Mouse (Mus musculus) liver, embryonic 14.5 days (tissue): ENCODE data around the gene Sept1. TPM values are rescaled to one million over a fixed set of nuclear protein-coding genes. Genes with fewer than 3 reads are reported as not detected.

Experiments used
- ATAC-seq: fragments of 200-750 bp; cut with Nextera tagmentation; 2 replicates; pipeline ENCODE4 v1.8.0; 2017; ENCODE audit warnings: moderate number of reproducible peaks, mild to moderate bottlenecking, moderate library complexity; ENCODE audit not compliant: insufficient read depth
- DNase-seq, 3 experiments: peaks; one replicate each; pipeline ENCODE4 v3.0.0-alpha.2; 2012 to 2013; ENCODE audit warnings: low read depth in 3 of 3, low spot score in 3 of 3
- H3K27ac ChIP-seq: fragments of 300-500 bp; sonication (generic); 2 replicates; pipeline ENCODE4 v1.5.1; 2014; ENCODE audit warnings: moderate library complexity, mild to moderate bottlenecking, control low read depth, inconsistent platforms
- H3K27me3 ChIP-seq: fragments of 300-500 bp; sonication (generic); 2 replicates; pipeline ENCODE4 v1.6.1; 2014; ENCODE audit warnings: mild to moderate bottlenecking, low read length, moderate library complexity; ENCODE audit not compliant: control insufficient read depth, insufficient read depth
- H3K36me3 ChIP-seq: fragments of 300-500 bp; sonication (generic); replicated peaks from 2 replicates; pipeline ENCODE4 v1.6.1; 2014; ENCODE audit warnings: low read depth; ENCODE audit not compliant: control insufficient read depth, insufficient read depth
- H3K4me1 ChIP-seq, 2 experiments: fragments of 200-500 bp in 1 of 2; fragments of 300-500 bp in 1 of 2; sonication (generic) in 1 of 2; replicated peaks; 2 replicates each; pipeline ENCODE4 v1.6.1; 2012 to 2014; ENCODE audit warnings: antibody characterized with exemption in 1 of 2, inconsistent platforms in 1 of 2, low read length in 1 of 2; ENCODE audit not compliant: control insufficient read depth in 2 of 2, insufficient read depth in 2 of 2
- H3K4me2 ChIP-seq: fragments of 300-500 bp; sonication (generic); 2 replicates; pipeline ENCODE4 v1.6.1; 2014; ENCODE audit warnings: low read depth, mild to moderate bottlenecking, control low read depth, moderate library complexity
- H3K4me3 ChIP-seq, 2 experiments: fragments of 200-500 bp in 1 of 2; fragments of 300-500 bp in 1 of 2; sonication (generic) in 1 of 2; 2 replicates each; pipeline ENCODE4 v1.5.1; 2012 to 2014; ENCODE audit warnings: low read depth in 2 of 2, low read length in 2 of 2, mild to moderate bottlenecking in 2 of 2, control low read depth in 1 of 2, inconsistent platforms in 1 of 2, moderate library complexity in 1 of 2; ENCODE audit not compliant: insufficient read depth in 1 of 2
- H3K9ac ChIP-seq: fragments of 300-500 bp; sonication (generic); replicated peaks from 2 replicates; pipeline ENCODE4 v1.6.1; 2014; ENCODE audit warnings: mild to moderate bottlenecking, control low read depth, moderate library complexity
- H3K9me3 ChIP-seq: fragments of 300-500 bp; sonication (generic); 2 replicates; pipeline ENCODE4 v1.6.1; 2016; ENCODE audit warnings: low read length, mixed read lengths; ENCODE audit not compliant: control insufficient read depth
- CTCF ChIP-seq: IDR thresholded peaks from 2 replicates; pipeline ENCODE4 v1.5.1; 2016; ENCODE audit warnings: antibody characterized with exemption, low read depth, control low read depth
- EP300 ChIP-seq: IDR thresholded peaks from 2 replicates; pipeline ENCODE4 v1.6.1; 2016; ENCODE audit warnings: antibody characterized with exemption, low read depth
- WGBS: fragments of 180-500 bp; shearing (Covaris S2); extraction: QIAGEN DNeasy Blood & Tissue Kit; methylation state at CpG from one replicate; pipeline ENCODE4 v1.1.7; 2014; ENCODE audit not compliant: insufficient replicate concordance; 5-methylcytosine and 5-hydroxymethylcytosine counted together
- polyA plus RNA-seq, 2 experiments: library from polyadenylated mRNA; depleted of rRNA in 1 of 2; stranded (reverse) in 1 of 2; unstranded in 1 of 2; fragments of >200 nt; fragmentation: Nextera tagmentation in 1 of 2; extraction: Ambion mirVana in 1 of 2; gene quantifications; 2 replicates each; pipeline versions ENCODE4 v1.2.1 to v1.2.3; 2012 to 2014

The Sept1 gene
- polyA plus RNA-seq, 2 experiments = 7.0 to 16.1 TPM

DNA sequence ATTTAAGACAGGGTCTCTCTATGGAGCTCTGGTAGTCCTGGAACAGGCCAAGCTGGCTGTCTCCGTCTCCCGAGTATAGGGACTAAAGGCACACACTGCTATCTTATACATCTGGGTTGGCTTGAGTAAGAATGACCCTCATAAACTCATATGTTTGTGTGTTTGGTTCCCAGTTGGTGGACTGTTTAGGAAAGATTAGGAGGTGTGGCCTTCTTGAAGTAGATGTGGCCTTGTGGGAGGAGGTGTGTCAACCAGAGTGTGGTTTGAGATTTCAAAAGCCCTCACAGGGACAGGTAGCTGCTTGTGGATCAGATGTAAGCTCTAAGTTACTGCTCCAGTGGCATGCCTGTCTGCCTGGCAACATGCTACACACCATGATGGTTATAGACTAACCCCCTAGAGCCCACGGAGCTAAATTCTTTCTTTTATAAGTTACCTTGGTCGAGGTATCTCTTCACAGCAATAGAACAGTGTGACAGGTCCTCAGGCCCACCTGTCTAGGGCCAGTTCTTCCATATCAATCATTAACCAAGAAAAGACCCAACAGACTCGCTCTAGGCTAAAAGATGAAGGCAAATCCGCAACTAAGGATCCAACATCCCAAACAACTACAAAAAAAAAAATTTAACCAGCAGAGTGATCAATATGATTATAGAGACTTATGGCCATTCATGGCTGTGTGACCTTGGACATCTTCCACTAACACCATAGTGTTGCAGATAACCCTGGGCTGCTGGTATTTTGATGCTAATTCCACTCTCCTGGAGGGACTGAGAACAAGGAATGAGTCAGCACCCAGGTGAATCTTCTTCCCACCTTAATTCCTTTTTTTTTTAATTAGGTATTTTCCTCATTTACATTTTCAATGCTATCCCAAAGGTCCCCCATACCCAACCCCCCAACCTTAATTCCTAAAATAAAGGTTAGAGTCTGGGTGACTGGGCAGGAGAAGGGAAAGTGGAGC is 9.1 kb downstream of the Sept1 start:
- peak overlapping the region; percentile 98 for H3K27ac ChIP-seq
- DNase-seq (peak in 1 of 3 experiments; percentile 68), ATAC-seq (peak; percentile 68)
- H3K4me2 ChIP-seq = peak overlapping the region; percentile 34
- no peak overlapping the region for H3K4me3 ChIP-seq
- TF ChIP-seq CTCF (no peak), EP300 (peak; percentile 71)
- no peaks in the 10 kb centered on the region for H3K36me3 ChIP-seq
- no peaks in the 10 kb centered on the region for H3K9me3 ChIP-seq
- WGBS = 62% methylated on average over 6 of the region's 6 CpGs
- H3K27me3 ChIP-seq = no peaks in the 10 kb centered on the region
- peaks cover 57 to 60% of the 10 kb centered on the region in 2 experiments for H3K4me1 ChIP-seq
- H3K9ac ChIP-seq = no peak overlapping the region

DNA sequence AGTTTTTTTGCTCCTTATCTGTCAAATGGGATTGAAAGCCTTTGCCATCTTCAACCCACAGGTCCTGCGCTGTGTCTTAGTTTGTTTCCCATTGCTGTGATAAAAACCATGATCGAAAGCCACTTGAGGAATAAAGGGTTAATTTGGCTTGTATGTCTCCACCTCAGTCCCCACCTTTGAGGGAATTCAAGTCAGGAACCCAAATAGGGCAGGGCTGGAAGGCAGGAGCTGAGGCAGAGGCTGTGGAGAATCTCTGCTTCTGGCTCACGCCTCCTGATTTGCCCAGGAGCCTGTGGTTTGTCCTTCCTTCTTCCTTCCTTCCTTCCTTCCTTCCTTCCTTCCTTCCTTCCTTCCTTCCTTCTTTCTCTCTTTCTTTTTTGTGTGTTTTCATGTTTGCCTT is 9.8 kb downstream of the Sept1 start:
- Histone ChIP-seq H3K27me3 (no peaks in the 10 kb centered on the region), H3K4me2 (peak overlapping the region; percentile 34; the same call in 1 of the 2 replicates), H3K4me3 (no peak overlapping the region), H3K9me3 (no peaks in the 10 kb centered on the region), H3K36me3 (no peaks in the 10 kb centered on the region), H3K4me1 (peaks cover 62 to 66% of the 10 kb centered on the region in 2 experiments), H3K27ac (peak overlapping the region; percentile 98), H3K9ac (0 out of 2 replicates have a peak overlapping the region, but pooled peaks have one; percentile 18)
- TF ChIP-seq EP300 (no peak), CTCF (no peak)
- ATAC-seq (no peak), DNase-seq (no peak)
- 90% methylated on average over 3 of the region's 3 CpGs for WGBS

DNA sequence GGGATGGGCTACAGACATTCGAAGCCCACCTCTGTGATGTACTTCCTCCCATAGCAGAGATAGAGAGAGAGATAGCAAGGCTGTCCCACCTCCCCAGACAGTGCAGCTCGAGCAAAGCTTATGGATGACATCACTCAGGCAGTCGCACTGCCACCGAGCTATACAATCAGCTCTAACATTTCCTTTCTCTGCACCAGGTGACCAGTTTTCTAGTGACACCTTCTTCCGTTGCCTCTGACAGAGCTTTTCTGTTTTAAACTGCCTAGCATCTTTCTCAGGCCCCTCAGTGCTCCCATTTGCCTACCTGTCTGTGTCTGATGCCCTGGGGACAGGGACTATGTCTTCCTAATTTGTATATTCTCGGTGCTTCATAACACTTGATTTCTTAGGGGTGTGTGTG is 12.5 kb downstream of the Sept1 start:
- no peak for ATAC-seq
- Histone ChIP-seq H3K4me2 (no peak overlapping the region), H3K27me3 (no peaks in the 10 kb centered on the region)

DNA sequence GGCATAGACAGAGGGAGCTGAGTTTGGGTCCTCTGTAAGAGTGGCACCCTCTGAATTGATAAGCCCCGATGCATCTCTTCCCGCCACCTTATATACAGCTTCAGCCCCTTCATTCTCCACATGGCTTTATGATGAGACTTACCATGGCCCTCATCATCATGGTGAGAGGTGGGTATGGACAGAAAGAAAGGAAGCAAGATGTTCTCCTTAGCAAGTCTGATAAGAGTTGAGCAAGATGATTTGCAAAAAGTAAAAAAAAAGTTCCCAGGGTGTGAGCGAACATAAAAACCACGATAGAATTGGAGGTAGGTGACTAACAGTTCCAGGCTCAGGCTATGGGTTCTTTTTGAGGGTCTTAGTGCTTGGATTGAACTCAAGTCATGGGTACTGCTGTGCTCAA is 14.3 kb downstream of the Sept1 start:
- no peaks in the 10 kb centered on the region for H3K36me3 ChIP-seq
- H3K9me3 ChIP-seq = no peaks in the 10 kb centered on the region
- ATAC-seq = peak; percentile 55
- H3K4me1 ChIP-seq = peaks cover 35 to 47% of the 10 kb centered on the region in 2 experiments
- H3K4me3 ChIP-seq = peak overlapping the region; percentile 1 to 12; a peak in 1 of 4 replicates
- DNase-seq = peak in 1 of 3 experiments; percentile 56
- TF ChIP-seq CTCF (no peak), EP300 (peak; percentile 76)
- no peaks in the 10 kb centered on the region for H3K27me3 ChIP-seq
- peak overlapping the region; percentile 91 for H3K27ac ChIP-seq
- 13% methylated on average over 4 of the region's 4 CpGs for WGBS
- H3K9ac ChIP-seq = peak overlapping the region; percentile 61
- peak overlapping the region; percentile 49 for H3K4me2 ChIP-seq

More for the DNA sequence above, 12.5 kb downstream of the Sept1 start:
- Histone ChIP-seq H3K9me3 (no peaks in the 10 kb centered on the region), H3K4me3 (no peak overlapping the region), H3K27ac (no peak overlapping the region), H3K36me3 (no peaks in the 10 kb centered on the region), H3K9ac (no peak overlapping the region), H3K4me1 (peaks cover 53 to 60% of the 10 kb centered on the region in 2 experiments)
- TF ChIP-seq EP300 (no peak), CTCF (no peak)
- no peak for DNase-seq
- 55% methylated on average over 6 of the region's 6 CpGs for WGBS
